30 mouse cellular contexts compared by ENCODE assay signal in the genomic region with DNA sequence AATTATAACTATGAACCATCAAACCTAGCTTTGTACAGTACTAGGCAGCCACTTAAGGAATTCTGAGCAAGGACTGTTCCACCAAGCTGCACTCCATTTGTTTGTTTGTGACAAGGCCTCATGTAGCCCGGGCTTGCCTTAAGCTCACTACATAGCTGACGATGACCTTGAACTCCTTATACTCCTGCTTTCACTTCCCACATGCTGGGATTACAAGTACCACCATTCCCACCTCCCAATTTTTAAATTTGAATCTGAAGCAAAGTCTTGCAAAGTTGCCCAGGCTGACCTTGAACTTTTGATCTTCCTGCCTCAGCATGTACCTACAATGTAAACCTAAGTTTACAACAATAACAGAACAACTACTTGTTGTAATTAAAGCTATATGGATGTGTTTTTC. TPM values are rescaled to one million over a fixed set of nuclear protein-coding genes. Genes with fewer than 3 reads are reported as not detected.
DNase-seq lines count a peak whose midpoint lies in the region; ATAC-seq and TF ChIP-seq lines count a peak whose summit lies in the region.
"Had no signal": no experiment of that assay in that cellular context is flagged by ENCODE, and none has a peak within 500 bp of the region (broad histone marks: within the 10 kb centered on the region; RNA-seq: fewer than 3 reads in every experiment).

No protein-coding gene starts in this region.

- H3K27me3 ChIP-seq in heart, adult 2 months (ENCODE audit: control insufficient read depth, insufficient read depth, low read length), result no peaks in the 10 kb centered on the region
- no peaks in the 10 kb centered on the region for H3K27me3 ChIP-seq in heart, postnatal 0 days (ENCODE audit: control insufficient read depth, insufficient read depth, low read length)
- H3K27me3 ChIP-seq in heart, embryonic 12.5 days (replicated peaks), result no peaks in the 10 kb centered on the region
- H3K27me3 ChIP-seq in kidney, embryonic 14.5 days (ENCODE audit: control insufficient read depth, insufficient read depth, low read length), result no peaks in the 10 kb centered on the region
- H3K27me3 ChIP-seq: embryonic facial prominence, embryonic 13.5 days; forebrain, embryonic 13.5 days had no signal

- in situ Hi-C loops in ES-E14 (cut with MboI; ENCODE audit: low sequenced_read_pairs in 2 of 2, unreplicated experiment in 2 of 2), result loop anchor here in 1 of 2 experiments (10.0 kb wide), 1 partner anchor 465 kb away; no protein-coding TSS in a partner anchor

- 88% methylated on average over 2 of the region's 2 CpGs for WGBS in heart, adult 2 months
- 89% methylated on average over 2 of the region's 2 CpGs for WGBS in heart, postnatal 0 days
- WGBS in heart, embryonic 12.5 days, result 91% methylated on average over 2 of the region's 2 CpGs
- WGBS in kidney, embryonic 14.5 days, result 100% methylated on average over 2 of the region's 2 CpGs

- peak overlapping the region; percentile 57 for H3K27ac ChIP-seq in heart, adult 2 months
- H3K27ac ChIP-seq in heart, postnatal 0 days (ENCODE audit: low read depth), result peak overlapping the region; percentile 79
- no peak overlapping the region for H3K27ac ChIP-seq in heart, embryonic 12.5 days (ENCODE audit: poor library complexity, severe bottlenecking)
- H3K27ac ChIP-seq in ES-E14 (ENCODE audit: insufficient read depth, low read depth, low read length, poor library complexity, severe bottlenecking), result peak overlapping the region; percentile 65; the same call in 1 of the 2 replicates
- H3K27ac ChIP-seq in kidney, embryonic 14.5 days (ENCODE audit: low read depth, low read length), result no peak overlapping the region
- H3K27ac ChIP-seq: embryonic facial prominence, embryonic 10.5 days; embryonic facial prominence, embryonic 13.5 days; forebrain, embryonic 13.5 days; hindbrain, embryonic 14.5 days; hindbrain, postnatal 0 days had no signal

- no peak overlapping the region for H3K4me2 ChIP-seq in heart, postnatal 0 days (ENCODE audit: low read depth, low read length)
- H3K4me2 ChIP-seq in heart, embryonic 12.5 days, result no peak overlapping the region
- no peak overlapping the region for H3K4me2 ChIP-seq in kidney, embryonic 14.5 days (replicated peaks; ENCODE audit: low read depth, low read length)
- H3K4me2 ChIP-seq: embryonic facial prominence, embryonic 13.5 days; forebrain, embryonic 13.5 days; hindbrain, embryonic 14.5 days had no signal

- H3K79me2 ChIP-seq in heart, adult 2 months (replicated peaks; ENCODE audit: control insufficient read depth, insufficient read depth, low read length), result peaks cover 7% of the 10 kb centered on the region

- TF ChIP-seq CTCF in heart, adult 2 months (IDR thresholded peaks at IDR 0.05), result no peak
- no peak for TF ChIP-seq CTCF in heart, postnatal 0 days (IDR thresholded peaks at IDR 0.05; ENCODE audit: low read depth)

- TF ChIP-seq POLR2A in heart, adult 2 months (IDR thresholded peaks at IDR 0.05; ENCODE audit: insufficient read depth, low read depth, low read length), result no peak

- no peak overlapping the region for H3K4me3 ChIP-seq in heart, adult 2 months
- H3K4me3 ChIP-seq in heart, postnatal 0 days (ENCODE audit: low read depth, low read length), result no peak overlapping the region
- H3K4me3 ChIP-seq in heart, embryonic 12.5 days, result no peak overlapping the region
- no peak overlapping the region for H3K4me3 ChIP-seq in ES-E14 (ENCODE audit: insufficient read depth in 1 of 2, low read depth in 1 of 2, low read length in 2 of 2, poor library complexity in 1 of 2, severe bottlenecking in 1 of 2)
- no peak overlapping the region for H3K4me3 ChIP-seq in kidney, embryonic 14.5 days (ENCODE audit: low read length)
- H3K4me3 ChIP-seq: embryonic facial prominence, embryonic 10.5 days; embryonic facial prominence, embryonic 13.5 days; erythroblast, embryonic 14.5 days; forebrain, embryonic 13.5 days had no signal

- H3K9ac ChIP-seq in heart, adult 2 months (ENCODE audit: low read depth, low read length), result no peak overlapping the region
- no peak overlapping the region for H3K9ac ChIP-seq in heart, postnatal 0 days (replicated peaks; ENCODE audit: low read depth, low read length)
- no peak overlapping the region for H3K9ac ChIP-seq in heart, embryonic 12.5 days
- no peak overlapping the region for H3K9ac ChIP-seq in ES-E14 (ENCODE audit: insufficient read depth, low read depth, low read length, poor library complexity, severe bottlenecking)
- H3K9ac ChIP-seq in kidney, embryonic 14.5 days (ENCODE audit: low read depth, low read length), result no peak overlapping the region
- H3K9ac ChIP-seq: embryonic facial prominence, embryonic 13.5 days; forebrain, embryonic 13.5 days; hindbrain, embryonic 14.5 days had no signal

- no peaks in the 10 kb centered on the region for H3K9me3 ChIP-seq in heart, postnatal 0 days (replicated peaks; ENCODE audit: control insufficient read depth, low read length)
- 0 out of 2 replicates have a peak, but pooled peaks cover 3% of the 10 kb centered on the region for H3K9me3 ChIP-seq in heart, embryonic 12.5 days (replicated peaks)
- no peaks in the 10 kb centered on the region for H3K9me3 ChIP-seq in ES-E14 (ENCODE audit: control insufficient read depth, insufficient read depth, low read depth, low read length)
- H3K9me3 ChIP-seq in kidney, embryonic 14.5 days (ENCODE audit: control insufficient read depth, low read length), result no peaks in the 10 kb centered on the region
- H3K9me3 ChIP-seq: embryonic facial prominence, embryonic 10.5 days; embryonic facial prominence, embryonic 13.5 days; forebrain, embryonic 13.5 days had no signal

- peaks cover 17% of the 10 kb centered on the region for H3K4me1 ChIP-seq in heart, adult 2 months (ENCODE audit: control insufficient read depth, insufficient read depth, low read length)
- H3K4me1 ChIP-seq in heart, postnatal 0 days (ENCODE audit: control insufficient read depth, insufficient read depth), result peaks cover 8% of the 10 kb centered on the region; the same call in 1 of the 2 replicates
- H3K4me1 ChIP-seq in heart, embryonic 12.5 days (replicated peaks), result peaks cover 13% of the 10 kb centered on the region
- H3K4me1 ChIP-seq in ES-E14 (ENCODE audit: control insufficient read depth in 2 of 2, insufficient read depth in 2 of 2, low read length in 2 of 2, poor library complexity in 1 of 2), result peaks cover 0 to 12% of the 10 kb centered on the region in 2 experiments; a peak in 2 of 4 replicates
- H3K4me1 ChIP-seq in kidney, embryonic 14.5 days (ENCODE audit: control insufficient read depth, insufficient read depth, low read length), result no peaks in the 10 kb centered on the region

- no peak for TF ChIP-seq EP300 in heart, adult 2 months (IDR thresholded peaks at IDR 0.05; ENCODE audit: insufficient read depth, low read depth, low read length)
- no peak for TF ChIP-seq EP300 in heart, postnatal 0 days (IDR thresholded peaks at IDR 0.05; ENCODE audit: low read depth)

- ATAC-seq in heart, postnatal 0 days (ENCODE audit: insufficient read depth, low read depth), result no peak
- no peak for ATAC-seq in heart, embryonic 12.5 days (ENCODE audit: insufficient number of reproducible peaks, low FRiP score)
- no peak for ATAC-seq in kidney, embryonic 14.5 days (ENCODE audit: low FRiP score, low TSS enrichment)
- ATAC-seq: CD4-positive, CD25-positive, alpha-beta regulatory T cell, adult 4 months; forebrain, embryonic 13.5 days; forebrain, embryonic 16.5 days; inflammation-experienced regulatory T-cells, adult 6 months; intestine, embryonic 16.5 days had no signal

- H3K36me3 ChIP-seq in heart, adult 2 months (ENCODE audit: control insufficient read depth, insufficient read depth, low read length), result peaks cover 8% of the 10 kb centered on the region
- no peaks in the 10 kb centered on the region for H3K36me3 ChIP-seq in heart, postnatal 0 days (replicated peaks; ENCODE audit: control insufficient read depth, insufficient read depth, low read length)
- H3K36me3 ChIP-seq in heart, embryonic 12.5 days, result no peaks in the 10 kb centered on the region
- no peaks in the 10 kb centered on the region for H3K36me3 ChIP-seq in ES-E14 (ENCODE audit: control insufficient read depth, insufficient read depth, low read length, poor library complexity, severe bottlenecking)
- H3K36me3 ChIP-seq in kidney, embryonic 14.5 days (ENCODE audit: control insufficient read depth, insufficient read depth, low read length), result no peaks in the 10 kb centered on the region
- H3K36me3 ChIP-seq: embryonic facial prominence, embryonic 10.5 days; embryonic facial prominence, embryonic 13.5 days had no signal

- DNase-seq in heart, adult 2 months, result no peak
- no peak for DNase-seq in heart, adult 9 months (ENCODE audit: low spot score in 2 of 2)
- DNase-seq in heart, postnatal 0 days (ENCODE audit: low spot score), result no peak
- DNase-seq in ES-E14 (ENCODE audit: low read depth, low spot score), result peak; percentile 61
- peak; percentile 89 for DNase-seq in ZHBTc4 (ENCODE audit: low read depth, low spot score)
- no peak for DNase-seq in lung, postnatal 14 days
- DNase-seq: adrenal gland, adult 2 months; adrenal gland, postnatal 14 days; cerebellum, adult 11-12 months; cerebellum, adult 8-10 months; cerebellum, postnatal 10 days; cerebellum, postnatal 36 days; embryo, embryonic 11 days; gastrocnemius, postnatal 14 days; heart, postnatal 10 days; heart, postnatal 36 days; kidney, adult 18-20 months; kidney, adult 9 months had no signal

- intact Hi-C loops in heart, adult 2 months (cut with DNase I), result loop anchor here (2.0 to 5.0 kb wide), 5 partner anchors 59 to 465 kb away; no protein-coding TSS in a partner anchor

TF ChIP-seq in ES-E14, 5 proteins besides CTCF, POLR2A, EP300 and RAD21 (continues in another document):
- TF ChIP-seq MAFK (IDR thresholded peaks at IDR 0.05; ENCODE audit: insufficient read depth, low read depth, low read length) (no peak), HCFC1 (IDR thresholded peaks at IDR 0.05; ENCODE audit: borderline replicate concordance, insufficient read depth, low read length) (no peak), CHD2 (IDR thresholded peaks at IDR 0.05; ENCODE audit: low read depth, low read length) (no peak)

RNA-seq across cellular contexts. Expression of gene Sesn1, which starts 20.2 kb away (rescaled TPM):
- 100 to 1,000 TPM; 120 to 121 TPM for total RNA-seq in heart, adult 2 months (2021)
- polyA plus RNA-seq in heart, adult 2 months (2012; rRNA removed), result 47.8 and 79.5 TPM in 2 replicates
- 68.2 and 108 TPM in 2 replicates for total RNA-seq in heart, postnatal 0 days (2014; rRNA removed; ENCODE audit: low replicate concordance)
- polyA plus RNA-seq in heart, postnatal 0 days (2015; fragmentation: Nextera tagmentation; extraction: Ambion mirVana), result 44.5 and 48.3 TPM in 2 replicates
- 27.8 and 28.6 TPM in 2 replicates for polyA plus RNA-seq in heart, embryonic 12.5 days (2016; fragmentation: Nextera tagmentation; extraction: Ambion mirVana)
- total RNA-seq in ES-E14 (2012; rRNA removed), result 6.8 and 10.0 TPM in 2 replicates
- 24.0 and 32.1 TPM in 2 replicates for polyA plus RNA-seq in kidney, embryonic 14.5 days (2014; fragmentation: Nextera tagmentation; extraction: Ambion mirVana)

RNA-seq across cellular contexts. Expression of gene Cep57l1, which starts 20.3 kb away (rescaled TPM):
- 1 to 10 TPM; 2.3 to 2.5 TPM for total RNA-seq in heart, adult 2 months (2021)
- 0.86 and 1.3 TPM in 2 replicates for polyA plus RNA-seq in heart, adult 2 months (2012; rRNA removed)
- 4.9 and 15.0 TPM in 2 replicates for total RNA-seq in heart, postnatal 0 days (2014; rRNA removed; ENCODE audit: low replicate concordance)
- 7.1 and 9.2 TPM in 2 replicates for polyA plus RNA-seq in heart, postnatal 0 days (2015; fragmentation: Nextera tagmentation; extraction: Ambion mirVana)
- polyA plus RNA-seq in heart, embryonic 12.5 days (2016; fragmentation: Nextera tagmentation; extraction: Ambion mirVana), result 19.3 and 21.8 TPM in 2 replicates
- total RNA-seq in ES-E14 (2012; rRNA removed), result 29.3 and 32.0 TPM in 2 replicates
- polyA plus RNA-seq in kidney, embryonic 14.5 days (2014; fragmentation: Nextera tagmentation; extraction: Ambion mirVana), result 21.1 and 24.7 TPM in 2 replicates

Comparison
In these comparisons a context has a peak if more than half of its experiments do, and no peak if none do; other contexts are left out.
1. H3K27ac ChIP-seq: peak in heart, adult 2 months (single experiment), heart, postnatal 0 days (single experiment) and ES-E14 (single experiment); none in heart, embryonic 12.5 days (single experiment) and kidney, embryonic 14.5 days (single experiment).
2. DNase-seq: peak in ES-E14 (single experiment) and ZHBTc4 (single experiment); none in heart, adult 2 months (0 of 2), heart, adult 9 months (0 of 2), heart, postnatal 0 days (single experiment) and lung, postnatal 14 days (single experiment).